ENCODE assay signal across 32 mouse cellular contexts in genomic region chr13:59690576-59690975, GRCm38 (mm10). TPM values are rescaled to one million over a fixed set of nuclear protein-coding genes. Genes with fewer than 3 reads are reported as not detected.
A peak's percentile ranks its signal among the peaks of the same experiment; 100 is the strongest.
DNase-seq lines count a peak whose midpoint lies in the region; ATAC-seq and TF ChIP-seq lines count a peak whose summit lies in the region.
"Had no signal": no experiment of that assay in that cellular context is flagged by ENCODE, and none has a peak within 500 bp of the region (broad histone marks: within the 10 kb centered on the region; RNA-seq: fewer than 3 reads in every experiment).

No protein-coding gene starts in this region.

- no peak for TF ChIP-seq EP300 in heart, adult 2 months (IDR thresholded peaks at IDR 0.05; ENCODE audit: insufficient read depth, low read depth, low read length)
- no peak for TF ChIP-seq EP300 in liver, postnatal 0 days (IDR thresholded peaks at IDR 0.05; ENCODE audit: low read depth)
- TF ChIP-seq EP300 in ES-Bruce4 (IDR thresholded peaks at IDR 0.05; ENCODE audit: insufficient read depth, low read depth, low read length) = no peak

- 84% methylated on average over 7 of the region's 7 CpGs for WGBS in heart, adult 2 months
- WGBS in heart, embryonic 10.5 days = 77% methylated on average over 7 of the region's 7 CpGs
- 82% methylated on average over 7 of the region's 7 CpGs for WGBS in liver, postnatal 0 days (ENCODE audit: insufficient replicate concordance)
- WGBS in midbrain, embryonic 15.5 days = 79% methylated on average over 7 of the region's 7 CpGs

- TF ChIP-seq CTCF in heart, adult 2 months (IDR thresholded peaks at IDR 0.05) = peak; percentile 18
- TF ChIP-seq CTCF in liver, postnatal 0 days (IDR thresholded peaks at IDR 0.05; ENCODE audit: low read depth) = peak; percentile 24; the same call in 1 of the 2 replicates
- peak; percentile 28 for TF ChIP-seq CTCF in ES-Bruce4 (IDR thresholded peaks at IDR 0.05; ENCODE audit: low read depth, low read length)

- H3K27ac ChIP-seq in heart, adult 2 months = no peak overlapping the region
- H3K27ac ChIP-seq in heart, embryonic 10.5 days = no peak overlapping the region
- no peak overlapping the region for H3K27ac ChIP-seq in liver, postnatal 0 days (ENCODE audit: low read depth)
- no peak overlapping the region for H3K27ac ChIP-seq in ES-Bruce4 (ENCODE audit: insufficient read depth, low read length)
- H3K27ac ChIP-seq in midbrain, embryonic 15.5 days = no peak overlapping the region
- H3K27ac ChIP-seq: forebrain, embryonic 10.5 days; forebrain, embryonic 13.5 days; gastrocnemius, adult 2 months; heart, embryonic 13.5 days; hindbrain, embryonic 13.5 days had no signal

- no peaks in the 10 kb centered on the region for H3K27me3 ChIP-seq in heart, adult 2 months (ENCODE audit: control insufficient read depth, insufficient read depth, low read length)
- H3K27me3 ChIP-seq in heart, embryonic 10.5 days (ENCODE audit: insufficient read depth, poor library complexity, severe bottlenecking) = no peaks in the 10 kb centered on the region
- H3K27me3 ChIP-seq in liver, postnatal 0 days (ENCODE audit: insufficient read depth, low read length) = no peaks in the 10 kb centered on the region
- no peaks in the 10 kb centered on the region for H3K27me3 ChIP-seq in ES-Bruce4 (ENCODE audit: control insufficient read depth, insufficient read depth, low read length, poor library complexity, severe bottlenecking)
- H3K27me3 ChIP-seq in midbrain, embryonic 15.5 days (replicated peaks) = no peaks in the 10 kb centered on the region
- H3K27me3 ChIP-seq: forebrain, embryonic 13.5 days; heart, embryonic 13.5 days; hindbrain, embryonic 13.5 days had no signal

- H3K4me2 ChIP-seq in liver, postnatal 0 days (ENCODE audit: low read depth, low read length) = no peak overlapping the region
- H3K4me2 ChIP-seq in midbrain, embryonic 15.5 days = no peak overlapping the region
- H3K4me2 ChIP-seq: forebrain, embryonic 13.5 days; heart, embryonic 13.5 days; hindbrain, embryonic 13.5 days had no signal

- H3K9ac ChIP-seq in heart, adult 2 months (ENCODE audit: low read depth, low read length) = no peak overlapping the region
- H3K9ac ChIP-seq in liver, postnatal 0 days (replicated peaks) = no peak overlapping the region
- H3K9ac ChIP-seq in ES-Bruce4 (ENCODE audit: low read depth, poor library complexity, severe bottlenecking) = no peak overlapping the region
- no peak overlapping the region for H3K9ac ChIP-seq in midbrain, embryonic 15.5 days
- H3K9ac ChIP-seq: forebrain, embryonic 13.5 days; heart, embryonic 13.5 days; hindbrain, embryonic 13.5 days had no signal

- no peak for DNase-seq in heart, adult 2 months
- DNase-seq in heart, embryonic 10.5 days (ENCODE audit: low spot score) = no peak
- no peak for DNase-seq in liver, postnatal 0 days
- no peak for DNase-seq in liver
- peak; percentile 56 for DNase-seq in ZHBTc4 (ENCODE audit: low read depth, low spot score)
- DNase-seq: adrenal gland, postnatal 10 days; adrenal gland, postnatal 36 days; cerebellum, adult 18-20 months; cerebellum, adult 9-10 months; cerebellum, postnatal 14 days; gastrocnemius, adult 2 months; gastrocnemius, postnatal 14 days; heart, adult 11 months; heart, postnatal 14 days; heart, postnatal 4 days had no signal

- H3K4me1 ChIP-seq in heart, adult 2 months (ENCODE audit: control insufficient read depth, insufficient read depth, low read length) = no peaks in the 10 kb centered on the region
- no peaks in the 10 kb centered on the region for H3K4me1 ChIP-seq in heart, embryonic 10.5 days
- no peaks in the 10 kb centered on the region for H3K4me1 ChIP-seq in liver, postnatal 0 days (ENCODE audit: insufficient read depth)
- no peaks in the 10 kb centered on the region for H3K4me1 ChIP-seq in ES-Bruce4 (ENCODE audit: control insufficient read depth, insufficient read depth, low read length)
- H3K4me1 ChIP-seq in midbrain, embryonic 15.5 days = no peaks in the 10 kb centered on the region
- H3K4me1 ChIP-seq: forebrain, embryonic 13.5 days; hindbrain, embryonic 13.5 days had no signal

- no peaks in the 10 kb centered on the region for H3K79me2 ChIP-seq in heart, adult 2 months (replicated peaks; ENCODE audit: control insufficient read depth, insufficient read depth, low read length)

- no peaks in the 10 kb centered on the region for H3K36me3 ChIP-seq in heart, adult 2 months (ENCODE audit: control insufficient read depth, insufficient read depth, low read length)
- H3K36me3 ChIP-seq in heart, embryonic 10.5 days = no peaks in the 10 kb centered on the region
- H3K36me3 ChIP-seq in liver, postnatal 0 days (replicated peaks; ENCODE audit: insufficient read depth, low read length) = no peaks in the 10 kb centered on the region
- H3K36me3 ChIP-seq in ES-Bruce4 (ENCODE audit: control insufficient read depth, insufficient read depth, low read length, poor library complexity, severe bottlenecking) = no peaks in the 10 kb centered on the region
- no peaks in the 10 kb centered on the region for H3K36me3 ChIP-seq in midbrain, embryonic 15.5 days (replicated peaks)
- H3K36me3 ChIP-seq: forebrain, embryonic 10.5 days; heart, embryonic 13.5 days; hindbrain, embryonic 13.5 days had no signal

- TF ChIP-seq POLR2A in heart, adult 2 months (IDR thresholded peaks at IDR 0.05; ENCODE audit: insufficient read depth, low read depth, low read length) = no peak
- TF ChIP-seq POLR2A in ES-Bruce4 (IDR thresholded peaks at IDR 0.05; ENCODE audit: insufficient read depth, low read length) = no peak

- H3K4me3 ChIP-seq in heart, adult 2 months = no peak overlapping the region
- H3K4me3 ChIP-seq in heart, embryonic 10.5 days = no peak overlapping the region
- H3K4me3 ChIP-seq in liver, postnatal 0 days (ENCODE audit: low read depth, low read length) = no peak overlapping the region
- no peak overlapping the region for H3K4me3 ChIP-seq in ES-Bruce4 (ENCODE audit: low read depth, low read length)
- no peak overlapping the region for H3K4me3 ChIP-seq in midbrain, embryonic 15.5 days
- H3K4me3 ChIP-seq: forebrain, embryonic 10.5 days; forebrain, embryonic 13.5 days; gastrocnemius, adult 2 months; heart, embryonic 13.5 days; hindbrain, embryonic 13.5 days had no signal

- ATAC-seq in liver, postnatal 0 days = no peak
- ATAC-seq in midbrain, embryonic 15.5 days (replicated peaks) = no peak
- no peak for ATAC-seq in frontal cortex, adult (ENCODE audit: low TSS enrichment)
- ATAC-seq: forebrain, embryonic 13.5 days; forebrain, embryonic 16.5 days; hindbrain, embryonic 16.5 days; intestine, embryonic 16.5 days had no signal

- intact Hi-C loops in heart, adult 2 months (cut with DNase I) = no loop called here

- H3K9me3 ChIP-seq in heart, embryonic 10.5 days = no peaks in the 10 kb centered on the region
- no peaks in the 10 kb centered on the region for H3K9me3 ChIP-seq in liver, postnatal 0 days (ENCODE audit: low read length)
- H3K9me3 ChIP-seq in ES-Bruce4 (replicated peaks; ENCODE audit: control insufficient read depth, insufficient read depth, low read length, poor library complexity, severe bottlenecking) = no peaks in the 10 kb centered on the region
- no peaks in the 10 kb centered on the region for H3K9me3 ChIP-seq in midbrain, embryonic 15.5 days
- H3K9me3 ChIP-seq: forebrain, embryonic 13.5 days; heart, embryonic 13.5 days; hindbrain, embryonic 13.5 days had no signal

RNA-seq across cellular contexts. Expression of gene 4921517D22Rik, which starts 3.3 kb away (rescaled TPM):
- not detected for total RNA-seq in heart, adult 2 months (2021)
- not detected in 2 replicates for polyA plus RNA-seq in heart, adult 2 months (2012; rRNA removed)
- polyA plus RNA-seq in heart, embryonic 10.5 days (2016; fragmentation: Nextera tagmentation; extraction: Ambion mirVana) = not detected in 2 replicates
- not detected in 2 replicates for polyA plus RNA-seq in liver, postnatal 0 days (2015; fragmentation: Nextera tagmentation; extraction: Ambion mirVana)
- not detected in 2 replicates for polyA plus RNA-seq in ES-Bruce4 (2011; ENCODE audit: insufficient read depth, insufficient read length, low read depth, missing spikeins)
- polyA plus RNA-seq in midbrain, embryonic 15.5 days (2015; fragmentation: Nextera tagmentation; extraction: Ambion mirVana) = not detected in 2 replicates
- total RNA-seq: adrenal gland, adult 18-20 months; adrenal gland, postnatal 10 days; adrenal gland, postnatal 36 days; gastrocnemius, adult 2 months; gastrocnemius, postnatal 14 days; gastrocnemius, postnatal 4 days; heart, postnatal 14 days; heart, postnatal 4 days; MEL had no signal
- polyA plus RNA-seq: embryonic facial prominence, embryonic 11.5 days; embryonic facial prominence, embryonic 14.5 days; forebrain, embryonic 10.5 days; forebrain, embryonic 13.5 days; forebrain, embryonic 16.5 days; frontal cortex, adult 2 months; heart, embryonic 13.5 days; heart, embryonic 16.5 days; hindbrain, embryonic 13.5 days; hindbrain, embryonic 16.5 days; intestine, embryonic 16.5 days had no signal

RNA-seq across cellular contexts. Expression of gene Golm1, which starts 15.0 kb away (rescaled TPM):
- 10 to 100 TPM; 11.4 to 16.2 TPM for total RNA-seq in heart, adult 2 months (2021)
- 6.5 and 8.8 TPM in 2 replicates for polyA plus RNA-seq in heart, adult 2 months (2012; rRNA removed)
- polyA plus RNA-seq in heart, embryonic 10.5 days (2016; fragmentation: Nextera tagmentation; extraction: Ambion mirVana) = 72.4 and 74.5 TPM in 2 replicates
- 10.3 and 13.0 TPM in 2 replicates for polyA plus RNA-seq in liver, postnatal 0 days (2015; fragmentation: Nextera tagmentation; extraction: Ambion mirVana)
- polyA plus RNA-seq in ES-Bruce4 (2011; ENCODE audit: insufficient read depth, insufficient read length, low read depth, missing spikeins) = 54.9 and 58.3 TPM in 2 replicates
- polyA plus RNA-seq in midbrain, embryonic 15.5 days (2015; fragmentation: Nextera tagmentation; extraction: Ambion mirVana) = 31.0 and 32.8 TPM in 2 replicates

RNA-seq across cellular contexts. Expression of gene Spata31d1a, which starts 19.6 kb away (rescaled TPM):
- total RNA-seq in heart, adult 2 months (2021) = not detected
- polyA plus RNA-seq in heart, adult 2 months (2012; rRNA removed) = 0.09 and 0.14 TPM in 2 replicates
- polyA plus RNA-seq in heart, embryonic 10.5 days (2016; fragmentation: Nextera tagmentation; extraction: Ambion mirVana) = 0.02 and 0.05 TPM in 2 replicates
- polyA plus RNA-seq in liver, postnatal 0 days (2015; fragmentation: Nextera tagmentation; extraction: Ambion mirVana) = 0.02 and 0.15 TPM in 2 replicates
- 0.40 and 1.1 TPM in 2 replicates for polyA plus RNA-seq in ES-Bruce4 (2011; ENCODE audit: insufficient read depth, insufficient read length, low read depth, missing spikeins)
- 0.17 and 0.26 TPM in 2 replicates for polyA plus RNA-seq in midbrain, embryonic 15.5 days (2015; fragmentation: Nextera tagmentation; extraction: Ambion mirVana)
- total RNA-seq: adrenal gland, adult 18-20 months; adrenal gland, postnatal 10 days; adrenal gland, postnatal 36 days; gastrocnemius, adult 2 months; gastrocnemius, postnatal 14 days; heart, postnatal 14 days; heart, postnatal 4 days; MEL had no signal
- polyA plus RNA-seq: embryonic facial prominence, embryonic 11.5 days; heart, embryonic 13.5 days; heart, embryonic 16.5 days; hindbrain, embryonic 13.5 days; hindbrain, embryonic 16.5 days; intestine, embryonic 16.5 days had no signal

RNA-seq across cellular contexts. Expression of gene Spata31d1b, which starts 21.5 kb away (rescaled TPM):
- total RNA-seq in heart, adult 2 months (2021) = not detected
- polyA plus RNA-seq in heart, adult 2 months (2012; rRNA removed) = 0.03 and 0.04 TPM in 2 replicates
- not detected in 2 replicates for polyA plus RNA-seq in heart, embryonic 10.5 days (2016; fragmentation: Nextera tagmentation; extraction: Ambion mirVana)
- polyA plus RNA-seq in liver, postnatal 0 days (2015; fragmentation: Nextera tagmentation; extraction: Ambion mirVana) = not detected in 2 replicates
- 0.37 TPM in 1 of 2 replicates, not detected in the other for polyA plus RNA-seq in ES-Bruce4 (2011; ENCODE audit: insufficient read depth, insufficient read length, low read depth, missing spikeins)
- polyA plus RNA-seq in midbrain, embryonic 15.5 days (2015; fragmentation: Nextera tagmentation; extraction: Ambion mirVana) = not detected in 2 replicates
- total RNA-seq: adrenal gland, adult 18-20 months; adrenal gland, postnatal 10 days; adrenal gland, postnatal 36 days; gastrocnemius, adult 2 months; gastrocnemius, postnatal 14 days; heart, postnatal 14 days; heart, postnatal 4 days; MEL had no signal
- polyA plus RNA-seq: embryonic facial prominence, embryonic 11.5 days; forebrain, embryonic 13.5 days; forebrain, embryonic 16.5 days; frontal cortex, adult 2 months; heart, embryonic 13.5 days; heart, embryonic 16.5 days; hindbrain, embryonic 13.5 days; intestine, embryonic 16.5 days had no signal

RNA-seq across cellular contexts. Expression of gene Spata31d1d, which starts 41.0 kb away (rescaled TPM):
- total RNA-seq in heart, adult 2 months (2021) = not detected
- 0.04 and 0.06 TPM in 2 replicates for polyA plus RNA-seq in heart, adult 2 months (2012; rRNA removed)
- polyA plus RNA-seq in heart, embryonic 10.5 days (2016; fragmentation: Nextera tagmentation; extraction: Ambion mirVana) = not detected in 2 replicates
- polyA plus RNA-seq in liver, postnatal 0 days (2015; fragmentation: Nextera tagmentation; extraction: Ambion mirVana) = not detected in 2 replicates
- not detected in 2 replicates for polyA plus RNA-seq in ES-Bruce4 (2011; ENCODE audit: insufficient read depth, insufficient read length, low read depth, missing spikeins)
- not detected in 2 replicates for polyA plus RNA-seq in midbrain, embryonic 15.5 days (2015; fragmentation: Nextera tagmentation; extraction: Ambion mirVana)
- total RNA-seq: adrenal gland, adult 18-20 months; adrenal gland, postnatal 10 days; adrenal gland, postnatal 36 days; gastrocnemius, adult 2 months; gastrocnemius, postnatal 14 days; gastrocnemius, postnatal 4 days; heart, postnatal 14 days; heart, postnatal 4 days; MEL had no signal
- polyA plus RNA-seq: embryonic facial prominence, embryonic 11.5 days; embryonic facial prominence, embryonic 14.5 days; forebrain, embryonic 10.5 days; forebrain, embryonic 13.5 days; forebrain, embryonic 16.5 days; heart, embryonic 13.5 days; heart, embryonic 16.5 days; hindbrain, embryonic 13.5 days; hindbrain, embryonic 16.5 days; intestine, embryonic 16.5 days had no signal
